Mouse (Mus musculus) MEL (cell line): Measurements from ENCODE around the gene Trim47.
A peak's percentile ranks its signal among the peaks of the same experiment; 100 is the strongest.
"Not testable (repeated sequence)": the region's sequence is repeated elsewhere in the genome, so short reads cannot be mapped to it uniquely, and the experiment has no call there.

Source experiments
- CTCF ChIP-seq, 3 experiments: IDR thresholded peaks in 2 of 3; conservative IDR thresholded peaks in 1 of 3; 2 replicates each; pipeline ENCODE4 v1.5.1; 2011 to 2012; ENCODE audit warnings: low read length in 3 of 3, low read depth in 2 of 3, mild to moderate bottlenecking in 2 of 3, improper control_type of control experiment in 1 of 3, inconsistent platforms in 1 of 3, mixed read lengths in 1 of 3, moderate library complexity in 1 of 3; ENCODE audit not compliant: control insufficient read depth in 1 of 3, insufficient read depth in 1 of 3, poor library complexity in 1 of 3, severe bottlenecking in 1 of 3
- EP300 ChIP-seq, 2 experiments: IDR thresholded peaks; 2 replicates each; pipeline ENCODE4 v1.6.1; 2011; ENCODE audit warnings: improper control_type of control experiment in 2 of 2, low read length in 2 of 2, low read depth in 1 of 2, mild to moderate bottlenecking in 1 of 2
- HCFC1 ChIP-seq: IDR thresholded peaks from 2 replicates; pipeline ENCODE4 v1.6.1; 2012; ENCODE audit warnings: low read depth, mild to moderate bottlenecking, inconsistent platforms, low read length, improper control_type of control experiment, moderate library complexity
- MAX ChIP-seq: IDR thresholded peaks from 2 replicates; pipeline ENCODE4 v1.6.1; 2011; ENCODE audit warnings: low read length, improper control_type of control experiment
- MAZ ChIP-seq: IDR thresholded peaks from 2 replicates; pipeline ENCODE4 v1.6.1; 2012; ENCODE audit warnings: low read depth, mild to moderate bottlenecking, inconsistent platforms, low read length, improper control_type of control experiment
- MEF2A ChIP-seq: IDR thresholded peaks from 2 replicates; pipeline ENCODE4 v1.6.1; 2014; ENCODE audit warnings: low read depth, mild to moderate bottlenecking, inconsistent platforms, low read length, improper control_type of control experiment; ENCODE audit not compliant: poor library complexity, insufficient replicate concordance, severe bottlenecking; ENCODE audit errors: extremely low read depth
- POLR2A ChIP-seq, 2 experiments: IDR thresholded peaks; 2 replicates each; pipeline ENCODE4 v1.6.1; 2011 to 2012; ENCODE audit warnings: low read length in 2 of 2, mild to moderate bottlenecking in 2 of 2, control low read depth in 1 of 2, improper control_type of control experiment in 1 of 2, low read depth in 1 of 2, moderate library complexity in 1 of 2; ENCODE audit not compliant: control insufficient read depth in 1 of 2, insufficient read depth in 1 of 2, poor library complexity in 1 of 2
- RAD21 ChIP-seq: IDR thresholded peaks from 2 replicates; pipeline ENCODE4 v1.6.1; 2011; ENCODE audit warnings: mild to moderate bottlenecking, low read depth, low read length, improper control_type of control experiment
- TCF12 ChIP-seq: IDR thresholded peaks from 2 replicates; pipeline ENCODE4 v1.6.1; 2014; ENCODE audit warnings: low read depth, mild to moderate bottlenecking, inconsistent platforms, low read length, improper control_type of control experiment, moderate library complexity

GRCm38 (mm10) chr11:116121731-116122245, 5.2 kb downstream of the Trim47 start:
- not testable (repeated sequence) for TF ChIP-seq CTCF (IDR thresholded peaks at IDR 0.05 in 2 of 3, conservative IDR thresholded peaks at IDR 0.05 in 1 of 3; ENCODE audit: control insufficient read depth in 1 of 3, insufficient read depth in 1 of 3, low read depth in 2 of 3, low read length in 3 of 3, poor library complexity in 1 of 3, severe bottlenecking in 1 of 3); EP300 (IDR thresholded peaks at IDR 0.05; ENCODE audit: low read depth in 1 of 2, low read length in 2 of 2); RAD21; HCFC1; TCF12; MEF2A; MAZ; MAX
- TF ChIP-seq POLR2A (IDR thresholded peaks at IDR 0.05; ENCODE audit: control insufficient read depth in 1 of 2, insufficient read depth in 1 of 2, low read depth in 1 of 2, low read length in 2 of 2, poor library complexity in 1 of 2) = peak in 1 of 2 experiments; percentile 42; a peak in 1 of 4 replicates
